Mouse (Mus musculus) liver, embryonic 13.5 days (tissue): Measurements from ENCODE around the gene Oas3. TPM values are rescaled to one million over a fixed set of nuclear protein-coding genes. Genes with fewer than 3 reads are reported as not detected.

Experiments used
- ATAC-seq: fragments of 200-750 bp; cut with Nextera tagmentation; 2 replicates; pipeline ENCODE4 v1.8.0; 2017; ENCODE audit warnings: low read depth, mild to moderate bottlenecking, moderate number of reproducible peaks, moderate library complexity
- DNase-seq: peaks from one replicate; pipeline ENCODE4 v3.0.0; 2022
- H3K27ac ChIP-seq: fragments of 300-500 bp; sonication (generic); 2 replicates; pipeline ENCODE4 v1.5.1; 2015; ENCODE audit warnings: moderate library complexity, mild to moderate bottlenecking, inconsistent platforms
- H3K27me3 ChIP-seq: fragments of 300-500 bp; sonication (generic); 2 replicates; pipeline ENCODE4 v1.6.1; 2015; ENCODE audit warnings: mild to moderate bottlenecking, inconsistent platforms
- H3K36me3 ChIP-seq: fragments of 300-500 bp; sonication (generic); 2 replicates; pipeline ENCODE4 v1.6.1; 2015; ENCODE audit warnings: mild to moderate bottlenecking, inconsistent platforms
- H3K4me1 ChIP-seq: fragments of 300-500 bp; sonication (generic); replicated peaks from 2 replicates; pipeline ENCODE4 v1.6.1; 2015; ENCODE audit warnings: inconsistent platforms
- H3K4me2 ChIP-seq: fragments of 300-500 bp; sonication (generic); 2 replicates; pipeline ENCODE4 v1.6.1; 2015; ENCODE audit warnings: inconsistent platforms, mild to moderate bottlenecking, moderate library complexity
- H3K4me3 ChIP-seq: fragments of 300-500 bp; sonication (generic); replicated peaks from 2 replicates; pipeline ENCODE4 v1.5.1; 2015; ENCODE audit warnings: mild to moderate bottlenecking, inconsistent platforms
- H3K9ac ChIP-seq: fragments of 300-500 bp; sonication (generic); 2 replicates; pipeline ENCODE4 v1.6.1; 2015; ENCODE audit warnings: mild to moderate bottlenecking, inconsistent platforms
- H3K9me3 ChIP-seq: fragments of 300-500 bp; sonication (generic); replicated peaks from 2 replicates; pipeline ENCODE4 v1.6.1; 2016; ENCODE audit warnings: inconsistent platforms
- WGBS: fragments of 180-500 bp; shearing (Covaris S2); methylation state at CpG from one replicate; pipeline ENCODE4 v1.1.7; 2015; ENCODE audit not compliant: insufficient replicate concordance; 5-methylcytosine and 5-hydroxymethylcytosine counted together
- polyA plus RNA-seq: library from polyadenylated mRNA; unstranded; fragments of >200 nt; fragmentation: Nextera tagmentation; extraction: Ambion mirVana; gene quantifications from 2 replicates; pipeline ENCODE4 v1.2.1, GENCODE M21; 2015

Oas3 gene
- polyA plus RNA-seq, 1 experiment from 2014 or later = 0.12 TPM

- H3K9me3 ChIP-seq = no peaks in the 10 kb centered on the region
- no peaks in the 10 kb centered on the region for H3K36me3 ChIP-seq
- no peak for DNase-seq
- no peaks in the 10 kb centered on the region for H3K4me1 ChIP-seq
- H3K27me3 ChIP-seq = no peaks in the 10 kb centered on the region
- no peak overlapping the region for H3K9ac ChIP-seq
- no peak overlapping the region for H3K27ac ChIP-seq
- ATAC-seq = no peak
- no peak overlapping the region for H3K4me2 ChIP-seq
- H3K4me3 ChIP-seq = no peak overlapping the region
- 16% methylated on average over 2 of the region's 2 CpGs for WGBS
These were observed 15.6 kb upstream of the Oas3 start for GRCm38 (mm10) chr5:120793043-120793442.

DNA sequence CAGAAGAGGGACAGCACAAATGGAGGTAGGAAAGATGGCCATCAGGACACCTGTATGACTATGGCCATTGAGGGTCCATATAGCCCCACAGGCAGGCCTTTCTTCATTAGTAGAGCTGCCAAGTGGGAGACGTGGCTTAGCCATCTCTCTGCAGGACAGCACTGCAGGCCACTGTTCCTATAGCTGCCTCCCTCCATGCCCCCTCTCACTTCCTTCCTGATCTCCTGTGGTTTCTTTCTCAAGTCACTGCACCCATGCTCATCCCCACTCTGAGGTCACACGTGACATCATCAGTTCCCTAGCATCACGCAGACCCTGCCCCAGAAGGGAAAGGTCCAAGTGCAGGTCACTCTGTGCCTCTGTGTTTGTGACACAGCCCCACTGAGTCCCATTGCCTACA lies 9.6 kb upstream of the Oas3 start:
- no peak overlapping the region for H3K27ac ChIP-seq
- H3K4me2 ChIP-seq = no peak overlapping the region
- no peaks in the 10 kb centered on the region for H3K27me3 ChIP-seq
- no peaks in the 10 kb centered on the region for H3K4me1 ChIP-seq
- DNase-seq = no peak
- 13% methylated on average over 3 of the region's 3 CpGs for whole genome bisulfite sequencing
- no peak overlapping the region for H3K4me3 ChIP-seq
- ATAC-seq = no peak
- H3K36me3 ChIP-seq = no peaks in the 10 kb centered on the region
- H3K9me3 ChIP-seq = no peaks in the 10 kb centered on the region
- no peak overlapping the region for H3K9ac ChIP-seq

- no peaks in the 10 kb centered on the region for H3K4me1 ChIP-seq
- no peaks in the 10 kb centered on the region for H3K36me3 ChIP-seq
- no peak overlapping the region for H3K27ac ChIP-seq
- no peaks in the 10 kb centered on the region for H3K9me3 ChIP-seq
- no peak overlapping the region for H3K4me3 ChIP-seq
- no peak overlapping the region for H3K4me2 ChIP-seq
- WGBS = 44% methylated on average over 2 of the region's 2 CpGs
- ATAC-seq (no peak), DNase-seq (no peak)
- no peaks in the 10 kb centered on the region for H3K27me3 ChIP-seq
- H3K9ac ChIP-seq = no peak overlapping the region
These were observed 5.0 kb upstream of the Oas3 start for GRCm38 (mm10) chr5:120782446-120782845.

DNA sequence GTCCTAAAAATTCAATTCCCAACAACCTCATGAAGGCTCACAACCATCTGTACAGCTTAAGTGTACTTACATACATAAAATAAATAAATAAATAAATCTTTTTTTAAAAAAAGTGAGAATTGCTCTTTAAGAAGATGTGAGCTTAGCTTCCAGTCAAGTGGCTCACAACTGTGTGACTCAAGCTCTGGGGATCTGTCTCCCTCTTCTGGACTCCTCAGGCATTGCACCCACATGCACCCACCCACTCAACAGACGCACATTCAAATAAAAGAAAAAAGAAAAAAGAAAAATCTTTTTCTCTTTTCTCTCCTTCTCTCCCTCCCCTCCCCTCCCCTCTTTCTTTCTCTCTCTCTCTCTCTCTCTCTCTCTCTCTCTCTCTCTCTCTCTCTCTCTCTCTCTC lies 4.2 kb upstream of the Oas3 start:
- H3K36me3 ChIP-seq = no peaks in the 10 kb centered on the region
- DNase-seq = no peak
- H3K4me1 ChIP-seq = no peaks in the 10 kb centered on the region
- WGBS = 79% methylated on average over 1 of the region's 1 CpGs
- no peaks in the 10 kb centered on the region for H3K27me3 ChIP-seq
- no peak overlapping the region for H3K4me2 ChIP-seq
- no peak overlapping the region for H3K9ac ChIP-seq
- no peak overlapping the region for H3K4me3 ChIP-seq
- H3K9me3 ChIP-seq = no peaks in the 10 kb centered on the region
- H3K27ac ChIP-seq = no peak overlapping the region
- no peak for ATAC-seq

DNA sequence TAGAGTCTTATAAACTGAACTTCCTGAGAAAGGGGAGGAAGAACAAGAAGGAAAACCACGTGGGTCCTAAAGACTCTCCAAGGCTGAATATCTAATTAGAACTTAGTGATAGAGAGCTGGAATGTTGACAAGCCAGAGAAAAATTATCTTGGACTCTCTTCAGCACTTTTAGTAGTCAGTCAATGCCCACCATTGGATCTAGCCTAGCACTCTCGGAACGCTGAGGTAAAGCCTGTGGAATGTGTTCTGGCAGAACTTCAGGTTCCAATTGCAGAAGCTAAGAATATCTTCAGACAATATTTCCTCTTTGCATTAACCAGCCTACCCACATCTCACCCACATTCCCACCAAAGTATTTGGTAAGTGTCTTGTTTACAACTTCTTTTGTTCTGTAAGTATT lies 2.5 kb upstream of the Oas3 start:
- Histone ChIP-seq H3K4me1 (peaks cover 15% of the 10 kb centered on the region), H3K9ac (no peak overlapping the region)
- no peak for DNase-seq

GRCm38 (mm10) chr5:120778941-120779340 lies 1.5 kb upstream of the Oas3 start:
- Histone ChIP-seq H3K27me3 (no peaks in the 10 kb centered on the region), H3K4me2 (no peak overlapping the region), H3K27ac (no peak overlapping the region), H3K9me3 (no peaks in the 10 kb centered on the region), H3K9ac (no peak overlapping the region), H3K4me3 (no peak overlapping the region), H3K4me1 (peaks cover 20% of the 10 kb centered on the region), H3K36me3 (no peaks in the 10 kb centered on the region)
- DNase-seq (no peak), ATAC-seq (no peak)
- WGBS = 12% methylated on average over 2 of the region's 2 CpGs

More for the DNA sequence above, 2.5 kb upstream of the Oas3 start:
- H3K4me2 ChIP-seq = no peak overlapping the region
- H3K27ac ChIP-seq = no peak overlapping the region
- no peaks in the 10 kb centered on the region for H3K27me3 ChIP-seq
- no peaks in the 10 kb centered on the region for H3K36me3 ChIP-seq
- no peaks in the 10 kb centered on the region for H3K9me3 ChIP-seq
- 24% methylated on average over 3 of the region's 3 CpGs for WGBS
- no peak for ATAC-seq
- H3K4me3 ChIP-seq = no peak overlapping the region

DNA sequence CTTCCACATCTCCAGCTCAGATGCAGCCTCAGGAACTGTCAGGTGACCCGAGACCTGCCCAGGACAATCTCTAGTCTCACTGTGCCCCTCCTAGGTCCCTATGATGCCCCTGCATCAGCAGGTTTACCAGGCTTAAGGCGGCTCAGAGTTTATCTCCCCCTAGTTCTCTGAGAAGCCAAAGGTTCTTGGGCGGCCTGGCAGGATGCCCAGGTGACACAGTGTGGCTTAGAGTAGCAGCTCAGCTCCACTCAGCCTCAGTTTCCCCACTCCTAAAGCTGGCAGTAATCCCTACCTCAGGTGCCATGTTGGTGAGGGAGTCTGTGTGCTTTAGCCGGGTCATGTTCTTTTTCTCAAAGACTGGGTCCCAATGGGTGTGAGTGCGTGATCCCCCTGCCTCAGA lies 660 bp downstream of the Oas3 start:
- no peak overlapping the region for H3K4me3 ChIP-seq
- no peak overlapping the region for H3K27ac ChIP-seq
- H3K4me2 ChIP-seq = no peak overlapping the region
- H3K9ac ChIP-seq = no peak overlapping the region
- ATAC-seq = no peak
- peaks cover 20% of the 10 kb centered on the region for H3K4me1 ChIP-seq
- WGBS = 68% methylated on average over 5 of the region's 5 CpGs
- no peaks in the 10 kb centered on the region for H3K36me3 ChIP-seq
- H3K9me3 ChIP-seq = no peaks in the 10 kb centered on the region
- DNase-seq = no peak
- H3K27me3 ChIP-seq = no peaks in the 10 kb centered on the region

- H3K9ac ChIP-seq = no peak overlapping the region
- WGBS = 11% methylated on average over 14 of the region's 14 CpGs
- H3K9me3 ChIP-seq = no peaks in the 10 kb centered on the region
- no peak overlapping the region for H3K4me3 ChIP-seq
- H3K27ac ChIP-seq = no peak overlapping the region; the same call in 1 of the 2 replicates
- peaks cover 20% of the 10 kb centered on the region for H3K4me1 ChIP-seq
- H3K36me3 ChIP-seq = no peaks in the 10 kb centered on the region
- no peak for DNase-seq
- no peaks in the 10 kb centered on the region for H3K27me3 ChIP-seq
- peak; percentile 89 for ATAC-seq
- peak overlapping the region; percentile 36 for H3K4me2 ChIP-seq
These were observed 2.0 kb downstream of the Oas3 start for GRCm38 (mm10) chr5:120775287-120775985.

- WGBS = 49% methylated on average over 3 of the region's 3 CpGs
These were observed 8.1 kb downstream of the Oas3 start for GRCm38 (mm10) chr5:120769396-120769795.

GRCm38 (mm10) chr5:120765010-120765409 lies 12.5 kb downstream of the Oas3 start:
- no peaks in the 10 kb centered on the region for H3K36me3 ChIP-seq
- no peak for ATAC-seq
- H3K27ac ChIP-seq = no peak overlapping the region
- H3K4me3 ChIP-seq = no peak overlapping the region
- no peak overlapping the region for H3K9ac ChIP-seq
- no peaks in the 10 kb centered on the region for H3K27me3 ChIP-seq
- H3K9me3 ChIP-seq = no peaks in the 10 kb centered on the region
- H3K4me1 ChIP-seq = no peaks in the 10 kb centered on the region
- 54% methylated on average over 8 of the region's 8 CpGs for WGBS
- no peak for DNase-seq
- no peak overlapping the region for H3K4me2 ChIP-seq

More at GRCm38 (mm10) chr5:120769396-120769795, 8.1 kb downstream of the Oas3 start:
- Histone ChIP-seq H3K4me1 (0 out of 2 replicates have a peak, but pooled peaks cover under 1% of the 10 kb centered on the region), H3K27ac (no peak overlapping the region), H3K4me3 (no peak overlapping the region), H3K9ac (no peak overlapping the region), H3K36me3 (no peaks in the 10 kb centered on the region), H3K9me3 (no peaks in the 10 kb centered on the region), H3K27me3 (no peaks in the 10 kb centered on the region), H3K4me2 (no peak overlapping the region)
- no peak for ATAC-seq
- no peak for DNase-seq

DNA sequence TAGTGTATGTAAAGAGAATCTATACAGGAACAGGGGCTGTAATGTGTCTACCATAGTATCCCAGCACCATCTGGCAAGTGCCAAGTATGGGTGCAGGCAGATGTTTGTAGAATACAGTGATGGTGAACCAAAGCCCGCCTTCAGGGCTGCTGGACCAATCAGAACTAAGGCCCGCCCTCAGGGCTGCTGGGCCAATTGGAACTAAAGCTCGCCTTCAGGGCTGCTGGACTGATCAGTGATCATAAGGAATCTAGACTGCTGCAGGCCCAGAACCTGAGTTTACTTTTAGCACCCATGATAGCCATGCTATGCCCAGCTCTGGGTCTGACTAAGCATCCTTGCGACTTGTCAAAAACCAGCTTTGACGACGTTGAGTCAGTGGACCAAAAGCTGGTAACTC lies 15.6 kb downstream of the Oas3 start:
- Histone ChIP-seq H3K9me3 (no peaks in the 10 kb centered on the region), H3K4me1 (no peaks in the 10 kb centered on the region), H3K9ac (no peak overlapping the region), H3K36me3 (no peaks in the 10 kb centered on the region), H3K27ac (no peak overlapping the region), H3K4me3 (no peak overlapping the region), H3K4me2 (no peak overlapping the region), H3K27me3 (no peaks in the 10 kb centered on the region)
- ATAC-seq (peak; percentile 48; the same call in 1 of the 2 replicates), DNase-seq (no peak)
- 28% methylated on average over 6 of the region's 6 CpGs for WGBS

DNA sequence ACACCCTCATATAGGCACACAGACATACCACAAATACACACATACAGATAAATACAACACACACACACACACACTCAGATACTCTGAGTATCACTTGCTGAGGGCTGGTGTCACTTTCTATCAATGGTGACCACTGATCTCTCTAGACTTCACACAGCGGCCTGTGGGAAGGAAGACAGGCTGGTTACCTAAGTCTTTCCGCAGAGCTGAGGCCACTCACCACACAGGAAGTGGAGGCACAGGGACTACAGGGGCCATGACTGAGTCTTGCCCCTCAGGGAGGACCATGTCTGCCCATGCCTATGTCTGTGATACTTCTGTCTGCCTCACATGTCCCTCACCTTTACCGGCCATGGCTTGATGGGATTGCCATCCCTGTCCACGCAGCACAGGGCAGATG lies 23.2 kb downstream of the Oas3 start:
- Histone ChIP-seq H3K4me3 (no peak overlapping the region), H3K36me3 (no peaks in the 10 kb centered on the region), H3K9ac (no peak overlapping the region), H3K4me2 (no peak overlapping the region), H3K4me1 (no peaks in the 10 kb centered on the region), H3K9me3 (no peaks in the 10 kb centered on the region), H3K27ac (no peak overlapping the region), H3K27me3 (no peaks in the 10 kb centered on the region)
- ATAC-seq (no peak), DNase-seq (no peak)
- 46% methylated on average over 4 of the region's 4 CpGs for WGBS
